Mouse (Mus musculus) thymus, postnatal 10 days (tissue): Measurements from ENCODE around the gene Shtn1.

Source experiments
- DNase-seq, 2 experiments: peaks; one replicate each; pipeline ENCODE4 v3.0.0; 2021; ENCODE audit warnings: low spot score in 2 of 2

Shtn1 gene

GRCm38 (mm10) chr19:59075472-59076101 lies at the start of gene Shtn1:
Gene Shtn1, minus strand, starts transcription at chr19:59076100.
- DNase-seq, result no peak

DNA sequence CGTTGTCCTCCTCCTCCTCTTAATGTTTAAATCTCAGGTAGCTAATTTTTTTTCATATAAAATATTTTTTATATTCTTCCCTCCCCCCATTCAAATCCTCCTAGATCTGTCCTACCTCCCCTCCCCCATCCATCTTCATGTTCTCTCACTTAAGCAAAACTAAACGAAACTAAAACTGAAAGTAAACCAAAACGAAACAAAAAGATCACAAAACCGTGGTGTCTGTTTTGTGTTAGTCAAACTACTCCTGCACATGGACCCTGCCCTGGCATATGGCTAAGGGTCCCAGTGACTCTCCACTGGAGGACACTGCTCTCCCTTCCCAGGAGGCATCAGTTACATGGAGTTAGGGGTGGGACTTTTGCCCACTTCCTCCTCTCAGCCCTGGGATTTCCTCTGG lies 38.3 kb upstream of the Shtn1 start:
- no peak for DNase-seq

- DNase-seq, result no peak
Observed at GRCm38 (mm10) chr19:59109937-59110336, 34.0 kb upstream of the Shtn1 start.

DNA sequence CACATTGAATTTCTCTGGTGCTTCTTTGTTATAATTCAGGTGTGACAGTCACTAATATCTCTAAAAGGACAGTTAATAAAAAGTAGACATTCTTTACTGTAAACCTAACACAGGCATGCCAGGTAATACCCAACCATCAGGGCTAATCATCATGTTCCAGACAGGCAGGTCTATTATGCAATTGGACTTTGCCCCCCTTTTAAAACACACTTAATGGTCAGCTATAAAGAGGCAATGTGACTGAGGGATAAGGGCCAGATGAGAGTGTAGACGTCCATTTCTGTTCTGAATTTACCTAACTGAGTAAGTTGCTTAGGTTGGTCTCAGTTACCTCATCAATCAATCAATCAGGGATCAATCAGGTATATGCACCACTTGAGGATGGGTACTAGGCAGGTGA lies 22.4 kb upstream of the Shtn1 start:
- no peak for DNase-seq

GRCm38 (mm10) chr19:59092295-59092694 lies 16.4 kb upstream of the Shtn1 start:
- DNase-seq, result no peak

GRCm38 (mm10) chr19:59090337-59090736 lies 14.4 kb upstream of the Shtn1 start:
- no peak for DNase-seq

DNA sequence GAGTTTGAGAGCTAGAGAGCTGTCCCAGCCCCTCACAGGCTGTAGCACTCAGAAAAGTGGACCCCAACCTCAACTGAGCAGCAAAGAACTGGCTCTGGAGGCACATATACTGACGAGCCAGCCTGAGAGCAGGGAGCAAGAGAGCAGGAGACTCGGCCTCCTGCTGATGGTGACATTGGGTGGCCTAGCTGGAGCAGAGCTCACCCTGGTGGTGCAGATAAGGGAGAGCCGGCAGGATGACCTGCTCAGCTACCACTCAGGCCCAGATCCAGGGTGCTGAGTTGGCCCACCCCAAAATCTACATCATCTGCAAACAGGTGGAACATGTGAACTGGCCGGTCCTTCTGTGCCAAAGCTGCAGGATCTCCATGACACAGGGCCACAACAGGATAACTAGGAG lies 8.4 kb upstream of the Shtn1 start:
- DNase-seq, result no peak

DNA sequence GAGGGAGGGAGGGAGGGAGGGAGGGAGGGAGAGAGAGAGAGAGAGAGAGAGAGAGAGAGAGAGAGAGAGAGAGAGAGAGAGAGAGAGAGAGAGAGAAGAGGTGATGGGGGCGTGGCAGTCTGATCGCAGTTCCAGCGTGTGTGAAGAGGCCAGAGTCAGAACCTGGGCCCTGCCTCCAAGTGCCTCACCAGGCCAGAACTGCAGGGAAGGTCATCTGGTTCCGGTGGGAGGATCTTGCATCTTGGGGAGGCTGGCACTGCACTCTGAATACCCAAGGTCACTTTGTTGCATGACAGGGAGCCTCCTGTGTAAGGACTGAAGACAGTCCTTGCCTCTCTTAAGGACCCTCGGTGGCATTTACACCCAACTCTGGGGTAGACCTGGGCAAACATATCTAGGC lies 231 bp upstream of the Shtn1 start:
- DNase-seq, result no peak

DNA sequence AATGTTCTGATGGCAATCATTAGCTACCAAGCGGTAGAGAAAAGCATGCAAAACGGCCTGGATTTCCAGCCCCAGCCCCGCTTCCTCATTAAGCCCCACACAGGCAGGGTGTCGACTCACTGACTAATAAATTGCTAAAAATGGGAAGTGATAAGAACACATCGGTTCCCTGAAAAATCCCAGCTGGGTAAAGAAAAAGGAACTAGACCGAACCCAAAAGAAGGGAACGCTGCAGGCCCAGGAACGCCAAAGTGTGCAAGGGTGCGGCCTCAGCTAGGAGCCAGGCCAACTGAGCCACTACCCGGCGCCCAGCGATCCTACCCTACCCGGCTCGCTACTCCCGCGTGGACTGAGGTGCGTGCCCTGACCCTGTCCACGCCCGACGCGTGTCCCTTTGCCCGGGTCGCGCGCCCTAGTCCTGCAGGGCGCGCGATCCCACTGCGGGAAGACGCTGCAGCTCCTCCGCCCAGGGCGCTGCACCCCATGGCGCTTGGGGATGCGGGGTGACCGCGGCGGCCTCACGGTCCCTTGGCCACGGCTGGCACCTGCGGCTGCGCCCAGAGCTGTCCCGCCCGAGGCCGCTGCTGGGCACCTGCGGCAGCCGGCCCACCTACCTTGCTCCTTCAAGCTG lies 944 bp downstream of the Shtn1 start:
- no peak for DNase-seq

DNA sequence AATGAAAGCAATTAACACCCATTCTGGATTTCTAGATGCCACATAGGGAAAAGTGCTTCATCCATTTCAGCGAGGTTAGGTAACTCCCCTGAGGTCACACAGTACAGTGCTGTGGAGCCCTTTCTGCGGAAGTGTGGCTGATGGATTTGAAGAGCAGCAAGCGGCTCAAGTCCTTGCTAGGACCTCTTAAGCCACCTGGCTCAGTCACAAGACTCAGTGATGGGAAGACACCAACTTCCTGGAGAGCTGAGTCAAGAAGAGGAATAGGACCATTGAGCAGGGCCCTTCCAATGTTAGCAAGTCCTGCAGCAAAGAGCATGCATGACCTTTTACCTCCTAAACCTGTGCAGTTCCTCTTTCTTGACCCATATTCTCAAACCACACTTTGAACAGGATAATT lies 1.5 kb downstream of the Shtn1 start:
- DNase-seq, result no peak

GRCm38 (mm10) chr19:59073006-59073405 lies 2.9 kb downstream of the Shtn1 start:
- DNase-seq, result no peak

GRCm38 (mm10) chr19:59071979-59072378 lies 3.9 kb downstream of the Shtn1 start:
- no peak for DNase-seq

DNA sequence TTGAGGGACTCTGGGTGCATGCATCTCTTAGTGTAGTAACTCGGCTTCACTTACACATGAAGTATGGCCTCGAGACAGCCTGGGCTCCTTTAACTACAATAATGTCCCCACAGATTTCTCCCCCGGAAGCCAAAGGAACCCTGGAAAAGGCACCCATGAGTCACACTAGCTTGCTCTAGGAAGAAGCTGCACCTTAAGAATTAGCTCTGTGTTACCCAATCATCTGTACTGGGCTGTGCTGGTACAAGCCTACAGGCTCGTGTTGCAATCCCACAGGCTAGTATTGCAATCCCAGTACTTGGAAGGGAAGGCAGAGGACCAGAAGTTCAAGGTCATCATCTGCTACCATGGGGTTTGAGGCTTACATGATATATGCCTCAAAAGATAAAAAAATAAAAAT lies 4.5 kb downstream of the Shtn1 start:
- DNase-seq, result no peak

- DNase-seq, result no peak
Observed at GRCm38 (mm10) chr19:59067652-59068051, 8.2 kb downstream of the Shtn1 start.

- no peak for DNase-seq
Observed at GRCm38 (mm10) chr19:59066670-59067069, 9.2 kb downstream of the Shtn1 start.

DNA sequence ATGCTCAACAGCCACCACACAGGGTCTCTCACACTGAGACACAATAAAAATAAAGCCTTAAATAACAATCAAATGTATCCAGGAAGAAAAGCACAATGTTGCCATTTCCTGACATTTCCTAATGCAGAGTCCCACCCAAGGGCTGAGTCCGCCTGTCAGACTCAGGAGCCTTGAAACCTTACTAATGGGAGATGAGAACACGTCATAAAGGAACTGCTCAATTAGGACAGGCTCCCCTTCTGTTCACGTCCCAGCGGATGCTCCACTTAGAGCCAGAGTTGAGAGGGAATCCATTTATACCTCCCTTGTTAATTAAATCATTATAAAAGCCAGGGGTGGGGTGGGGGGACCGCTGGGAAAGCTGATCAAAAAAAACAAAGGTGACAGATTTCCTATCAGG lies 9.8 kb downstream of the Shtn1 start:
- no peak for DNase-seq

DNA sequence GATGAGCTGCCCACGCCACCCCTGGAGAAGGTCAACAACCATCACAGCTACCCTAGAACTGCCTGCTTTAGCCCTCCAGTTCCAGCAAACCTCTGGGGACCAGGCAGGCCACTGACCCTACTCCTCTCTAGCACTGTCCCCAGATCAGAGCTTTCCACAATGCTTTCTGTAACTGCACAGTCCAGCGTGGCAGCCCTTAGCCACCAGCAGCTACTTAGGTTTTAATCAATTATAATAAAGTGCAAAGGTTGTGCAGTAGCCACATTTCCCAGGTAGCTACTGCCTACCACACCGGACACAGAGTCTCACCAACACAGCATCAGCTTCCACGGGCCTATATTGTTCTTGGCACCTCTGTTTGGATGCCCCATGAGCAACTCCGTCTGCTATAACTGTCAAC lies 11.3 kb downstream of the Shtn1 start:
- DNase-seq, result no peak

DNA sequence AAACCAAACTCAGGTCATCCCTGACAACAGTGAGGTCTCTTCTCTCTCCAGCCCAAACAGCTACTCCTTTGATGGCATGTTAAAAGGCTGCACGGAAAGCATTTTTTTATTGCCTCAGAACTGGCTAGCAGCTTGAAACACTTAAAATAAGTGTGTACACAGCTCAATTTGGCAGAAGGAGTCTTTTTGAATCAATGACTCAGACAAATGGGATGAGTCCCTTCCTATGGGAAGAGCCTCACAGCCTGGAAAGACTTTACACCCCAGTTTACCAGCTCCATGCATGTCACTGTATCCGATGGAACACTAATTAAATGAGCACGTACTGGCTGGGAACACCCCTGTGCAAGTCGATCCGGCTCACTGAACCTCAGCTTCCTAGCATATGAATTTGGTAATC lies 12.3 kb downstream of the Shtn1 start:
- no peak for DNase-seq

DNA sequence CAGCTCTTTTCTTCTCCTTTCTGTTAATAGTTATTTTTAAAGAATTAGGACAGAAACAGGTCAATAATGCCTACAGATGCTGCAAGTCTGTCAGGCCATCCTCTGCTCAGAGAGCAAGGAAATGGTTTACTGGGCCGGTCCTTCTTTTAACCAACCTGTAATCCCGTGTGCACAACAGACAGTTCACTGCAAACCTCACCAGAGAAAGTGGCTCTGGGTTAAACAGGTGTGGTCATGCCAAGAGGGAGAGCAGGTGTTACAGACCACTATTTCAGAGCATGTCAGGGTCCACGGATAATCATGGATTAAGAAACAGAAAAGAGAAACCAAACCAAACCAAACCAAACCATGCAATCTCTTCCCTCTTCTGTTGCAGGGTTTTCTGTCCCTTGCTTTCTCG lies 17.8 kb downstream of the Shtn1 start:
- DNase-seq, result no peak

- DNase-seq, result no peak
Observed at GRCm38 (mm10) chr19:59057366-59057765, 18.5 kb downstream of the Shtn1 start.

DNA sequence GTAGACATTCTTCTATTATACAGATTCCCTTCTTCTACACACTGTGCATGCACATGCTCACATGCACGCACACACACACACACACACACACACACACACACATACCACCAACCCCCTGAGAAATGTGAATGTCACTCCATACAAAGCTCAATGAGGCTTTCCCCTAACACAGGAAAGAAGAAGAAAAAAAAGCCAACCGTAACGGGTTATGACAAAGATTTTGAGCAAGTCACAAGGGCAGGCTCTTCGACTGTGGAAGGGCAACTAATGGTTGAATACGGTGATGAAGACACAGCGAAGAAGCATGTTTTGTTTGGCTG lies 21.3 kb downstream of the Shtn1 start:
- DNase-seq, result no peak

DNA sequence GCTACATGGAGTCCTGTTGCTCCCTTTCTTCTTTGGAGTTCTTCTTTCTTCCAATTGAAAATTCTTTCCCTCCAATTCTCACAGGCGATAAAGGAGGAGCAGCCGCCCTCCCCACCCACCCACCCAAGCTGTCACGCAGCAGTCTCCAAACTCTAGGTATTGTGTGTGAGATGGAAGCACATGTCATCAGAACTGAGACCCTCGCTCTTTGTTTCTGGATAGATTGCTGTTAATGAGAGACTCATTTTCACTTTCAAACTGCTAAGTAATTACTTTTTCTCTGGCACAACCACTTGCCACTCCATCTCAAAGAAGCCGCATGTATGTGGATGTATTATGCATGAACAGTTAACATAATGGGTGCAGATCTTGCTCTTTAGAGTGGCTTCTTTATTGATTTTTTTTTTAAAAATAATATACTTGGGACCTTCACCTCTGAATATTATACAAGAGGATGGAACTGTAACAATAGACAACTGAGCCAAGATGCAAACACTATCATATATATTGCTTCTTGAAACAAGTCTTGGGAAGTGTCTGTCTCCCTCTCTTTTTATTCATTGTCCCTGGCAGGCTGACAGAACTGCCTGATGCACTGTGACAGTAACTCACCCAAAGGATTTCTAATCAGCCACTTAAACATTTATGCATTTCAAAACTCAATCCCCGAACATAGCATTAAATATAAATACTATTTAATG lies 21.8 kb downstream of the Shtn1 start:
- no peak for DNase-seq

- DNase-seq, result no peak
Observed at GRCm38 (mm10) chr19:59052783-59053490, 23.0 kb downstream of the Shtn1 start.
